ENCODE assay signal across 8 mouse cellular contexts in genomic region chr6:73221958-73222735, GRCm38 (mm10). TPM values are rescaled to one million over a fixed set of nuclear protein-coding genes. Genes with fewer than 3 reads are reported as not detected.
A peak's percentile ranks its signal among the peaks of the same experiment; 100 is the strongest.
DNase-seq lines count a peak whose midpoint lies in the region; ATAC-seq and TF ChIP-seq lines count a peak whose summit lies in the region.

No protein-coding gene starts in this region.

- DNase-seq in kidney, adult 2 months: peak; percentile 19
- no peak for DNase-seq in kidney, adult 8-10 months
- DNase-seq in MEL (ENCODE audit: low read depth, low spot score): peak; percentile 56
- peak; percentile 58 for DNase-seq in hindbrain, postnatal 0 days (ENCODE audit: low spot score)
- DNase-seq in liver, postnatal 0 days: no peak
- peak; percentile 50 for DNase-seq in splenic B cell, adult 2 months (ENCODE audit: low read depth, low spot score)
- DNase-seq in thymus, postnatal 10 days (ENCODE audit: low spot score in 2 of 2): no peak

- ATAC-seq in embryonic facial prominence, embryonic 15.5 days (ENCODE audit: insufficient number of reproducible peaks, low FRiP score, low TSS enrichment, low read depth): 0 out of 2 replicates have a peak, but pooled peaks have one; percentile 17
- ATAC-seq in hindbrain, postnatal 0 days: peak; percentile 81
- ATAC-seq in liver, postnatal 0 days: peak; percentile 60

- no peak for TF ChIP-seq EP300 in MEL (IDR thresholded peaks at IDR 0.05; ENCODE audit: low read depth in 1 of 2, low read length in 2 of 2)
- TF ChIP-seq EP300 in liver, postnatal 0 days (IDR thresholded peaks at IDR 0.05; ENCODE audit: low read depth): no peak

- H3K27ac ChIP-seq in kidney, adult 2 months (ENCODE audit: insufficient read depth, low read depth, low read length): peak overlapping the region; percentile 73
- H3K27ac ChIP-seq in MEL (ENCODE audit: control insufficient read depth, low read depth, low read length): no peak overlapping the region
- H3K27ac ChIP-seq in embryonic facial prominence, embryonic 15.5 days (replicated peaks): peak overlapping the region; percentile 48; the same call in 1 of the 2 replicates
- peak overlapping the region; percentile 79 for H3K27ac ChIP-seq in hindbrain, postnatal 0 days
- H3K27ac ChIP-seq in liver, postnatal 0 days (ENCODE audit: low read depth): peak overlapping the region; percentile 70

- no peak for TF ChIP-seq POLR2A in kidney, adult 2 months (IDR thresholded peaks at IDR 0.05; ENCODE audit: low read depth, low read length)
- no peak for TF ChIP-seq POLR2A in MEL (IDR thresholded peaks at IDR 0.05; ENCODE audit: control insufficient read depth in 1 of 2, insufficient read depth in 1 of 2, low read depth in 1 of 2, low read length in 2 of 2, poor library complexity in 1 of 2)

- TF ChIP-seq CTCF in kidney, adult 2 months (conservative IDR thresholded peaks at IDR 0.05; ENCODE audit: insufficient read depth, insufficient read length, low read depth, low read length): no peak
- no peak for TF ChIP-seq CTCF in MEL (IDR thresholded peaks at IDR 0.05 in 2 of 3, conservative IDR thresholded peaks at IDR 0.05 in 1 of 3; ENCODE audit: control insufficient read depth in 1 of 3, insufficient read depth in 1 of 3, low read depth in 2 of 3, low read length in 3 of 3, poor library complexity in 1 of 3, severe bottlenecking in 1 of 3)
- no peak for TF ChIP-seq CTCF in hindbrain, postnatal 0 days (IDR thresholded peaks at IDR 0.05; ENCODE audit: low read depth)
- no peak for TF ChIP-seq CTCF in liver, postnatal 0 days (IDR thresholded peaks at IDR 0.05; ENCODE audit: low read depth)

- H3K27me3 ChIP-seq in kidney, adult 2 months (replicated peaks; ENCODE audit: control insufficient read depth, insufficient read depth, low read length): no peaks in the 10 kb centered on the region
- no peaks in the 10 kb centered on the region for H3K27me3 ChIP-seq in MEL (ENCODE audit: control insufficient read depth in 1 of 2, insufficient read depth in 2 of 2, low read length in 2 of 2)
- H3K27me3 ChIP-seq in embryonic facial prominence, embryonic 15.5 days: no peaks in the 10 kb centered on the region
- no peaks in the 10 kb centered on the region for H3K27me3 ChIP-seq in hindbrain, postnatal 0 days (ENCODE audit: insufficient read depth, low read length)
- H3K27me3 ChIP-seq in liver, postnatal 0 days (ENCODE audit: insufficient read depth, low read length): no peaks in the 10 kb centered on the region
- no peaks in the 10 kb centered on the region; the same call in 1 of the 2 replicates for H3K27me3 ChIP-seq in splenic B cell, adult 2 months (ENCODE audit: control insufficient read depth, insufficient read depth, low read length, poor library complexity, severe bottlenecking)

- peak overlapping the region; percentile 31 for H3K4me3 ChIP-seq in kidney, adult 2 months (ENCODE audit: insufficient read depth, low read depth, low read length)
- H3K4me3 ChIP-seq in MEL (ENCODE audit: control insufficient read depth in 1 of 2, insufficient read depth in 1 of 2, low read depth in 2 of 2, low read length in 2 of 2): peak overlapping the region; percentile 47 to 62
- H3K4me3 ChIP-seq in embryonic facial prominence, embryonic 15.5 days (replicated peaks): peak overlapping the region; percentile 40
- peak overlapping the region; percentile 41 for H3K4me3 ChIP-seq in hindbrain, postnatal 0 days (ENCODE audit: low read length)
- peak overlapping the region; percentile 37 for H3K4me3 ChIP-seq in liver, postnatal 0 days (ENCODE audit: low read depth, low read length)

- H3K4me1 ChIP-seq in kidney, adult 2 months (ENCODE audit: control insufficient read depth, insufficient read depth, low read length): peaks cover 4% of the 10 kb centered on the region; the same call in 1 of the 2 replicates
- no peaks in the 10 kb centered on the region for H3K4me1 ChIP-seq in MEL (ENCODE audit: control insufficient read depth in 1 of 2, insufficient read depth in 2 of 2, low read length in 2 of 2)
- peaks cover 18% of the 10 kb centered on the region for H3K4me1 ChIP-seq in embryonic facial prominence, embryonic 15.5 days
- H3K4me1 ChIP-seq in hindbrain, postnatal 0 days (ENCODE audit: insufficient read depth, low read length): 0 out of 2 replicates have a peak, but pooled peaks cover 4% of the 10 kb centered on the region
- H3K4me1 ChIP-seq in liver, postnatal 0 days (ENCODE audit: insufficient read depth): no peaks in the 10 kb centered on the region

- H3K9ac ChIP-seq in MEL (ENCODE audit: control insufficient read depth, low read depth, low read length, poor library complexity, severe bottlenecking): peak overlapping the region; percentile 17; the same call in 1 of the 2 replicates
- H3K9ac ChIP-seq in embryonic facial prominence, embryonic 15.5 days: no peak overlapping the region; the same call in 1 of the 2 replicates
- H3K9ac ChIP-seq in hindbrain, postnatal 0 days (replicated peaks; ENCODE audit: low read length): peak overlapping the region; percentile 46
- peak overlapping the region; percentile 46 for H3K9ac ChIP-seq in liver, postnatal 0 days (replicated peaks)

- TF ChIP-seq RAD21 in MEL (IDR thresholded peaks at IDR 0.05; ENCODE audit: low read depth, low read length): no peak

- peak overlapping the region; percentile 67 for H3K4me2 ChIP-seq in embryonic facial prominence, embryonic 15.5 days (replicated peaks)
- H3K4me2 ChIP-seq in hindbrain, postnatal 0 days (ENCODE audit: low read depth, low read length): peak overlapping the region; percentile 69
- H3K4me2 ChIP-seq in liver, postnatal 0 days (ENCODE audit: low read depth, low read length): peak overlapping the region; percentile 72

- H3K9me3 ChIP-seq in MEL (replicated peaks; ENCODE audit: insufficient read depth, low read length): no peaks in the 10 kb centered on the region
- no peaks in the 10 kb centered on the region for H3K9me3 ChIP-seq in embryonic facial prominence, embryonic 15.5 days (replicated peaks)
- no peaks in the 10 kb centered on the region for H3K9me3 ChIP-seq in hindbrain, postnatal 0 days (ENCODE audit: low read length)
- no peaks in the 10 kb centered on the region for H3K9me3 ChIP-seq in liver, postnatal 0 days (ENCODE audit: low read length)

- 21% methylated on average over 23 of the region's 23 CpGs for WGBS in kidney, adult 2 months
- 32% methylated on average over 23 of the region's 23 CpGs for WGBS in embryonic facial prominence, embryonic 15.5 days
- WGBS in hindbrain, postnatal 0 days: 32% methylated on average over 23 of the region's 23 CpGs
- WGBS in liver, postnatal 0 days (ENCODE audit: insufficient replicate concordance): 37% methylated on average over 23 of the region's 23 CpGs

- no peaks in the 10 kb centered on the region for H3K36me3 ChIP-seq in kidney, adult 2 months (ENCODE audit: control insufficient read depth, insufficient read depth, low read length)
- no peaks in the 10 kb centered on the region for H3K36me3 ChIP-seq in MEL (ENCODE audit: control insufficient read depth in 1 of 2, insufficient read depth in 2 of 2, low read length in 2 of 2)
- H3K36me3 ChIP-seq in embryonic facial prominence, embryonic 15.5 days: no peaks in the 10 kb centered on the region
- H3K36me3 ChIP-seq in hindbrain, postnatal 0 days (ENCODE audit: insufficient read depth, low read length): no peaks in the 10 kb centered on the region
- no peaks in the 10 kb centered on the region for H3K36me3 ChIP-seq in liver, postnatal 0 days (replicated peaks; ENCODE audit: insufficient read depth, low read length)
- H3K36me3 ChIP-seq in splenic B cell, adult 2 months (ENCODE audit: control insufficient read depth, insufficient read depth, low read length, poor library complexity, severe bottlenecking): no peaks in the 10 kb centered on the region

- H3K79me2 ChIP-seq in MEL (ENCODE audit: control insufficient read depth, insufficient read depth, low read length, poor library complexity): no peaks in the 10 kb centered on the region

TF ChIP-seq in MEL, 35 proteins besides CTCF, POLR2A, EP300 and RAD21:
- TF ChIP-seq NELFE (IDR thresholded peaks at IDR 0.05; ENCODE audit: low read depth, low read length) (no peak), NRF1 (IDR thresholded peaks at IDR 0.05; ENCODE audit: insufficient read depth, low read depth, low read length, poor library complexity, severe bottlenecking) (no peak), KAT2A (conservative IDR thresholded peaks at IDR 0.05; ENCODE audit: low read depth, low read length) (no peak), MAZ (IDR thresholded peaks at IDR 0.05; ENCODE audit: low read depth, low read length) (no peak), ELF1 (IDR thresholded peaks at IDR 0.05; ENCODE audit: low read depth, low read length) (no peak)

RNA-seq across cellular contexts. Expression of gene Dnah6, which starts 0.7 kb away (rescaled TPM):
- 0.03 TPM in 2 replicates for polyA plus RNA-seq in kidney, adult 2 months (2012; rRNA removed)
- total RNA-seq in MEL (2012; rRNA removed): 0.03 TPM in 1 of 2 replicates, not detected in the other
- not detected for polyA plus RNA-seq in MEL (2012; ENCODE audit: insufficient read depth in 1 of 2, insufficient read length in 2 of 2, low read depth in 1 of 2, low replicate concordance in 2 of 2, missing spikeins in 1 of 2)
- 0.34 and 0.61 TPM in 2 replicates for polyA plus RNA-seq in embryonic facial prominence, embryonic 15.5 days (2015; fragmentation: Nextera tagmentation; extraction: Ambion mirVana)
- total RNA-seq in hindbrain, postnatal 0 days (2014; rRNA removed): 1.1 and 1.5 TPM in 2 replicates
- 0.34 and 0.37 TPM in 2 replicates for polyA plus RNA-seq in hindbrain, postnatal 0 days (2015; fragmentation: Nextera tagmentation; extraction: Ambion mirVana)
- polyA plus RNA-seq in liver, postnatal 0 days (2015; fragmentation: Nextera tagmentation; extraction: Ambion mirVana): 0.01 TPM in 2 replicates

RNA-seq across cellular contexts. Expression of gene Suclg1, which starts 26.0 kb away (rescaled TPM):
- 328 and 349 TPM in 2 replicates for polyA plus RNA-seq in kidney, adult 2 months (2012; rRNA removed)
- 153 and 158 TPM in 2 replicates for total RNA-seq in MEL (2012; rRNA removed)
- 100 to 1,000 TPM in 1 of 2 experiments, not detected in 1; 207 TPM for polyA plus RNA-seq in MEL (2012; ENCODE audit: insufficient read depth in 1 of 2, insufficient read length in 2 of 2, low read depth in 1 of 2, low replicate concordance in 2 of 2, missing spikeins in 1 of 2)
- polyA plus RNA-seq in embryonic facial prominence, embryonic 15.5 days (2015; fragmentation: Nextera tagmentation; extraction: Ambion mirVana): 143 and 151 TPM in 2 replicates
- total RNA-seq in hindbrain, postnatal 0 days (2014; rRNA removed): 35.0 and 46.8 TPM in 2 replicates
- 152 and 153 TPM in 2 replicates for polyA plus RNA-seq in hindbrain, postnatal 0 days (2015; fragmentation: Nextera tagmentation; extraction: Ambion mirVana)
- polyA plus RNA-seq in liver, postnatal 0 days (2015; fragmentation: Nextera tagmentation; extraction: Ambion mirVana): 235 and 239 TPM in 2 replicates

Comparison
In these comparisons a context has a peak if more than half of its experiments do, and no peak if none do; other contexts are left out.
1. DNase-seq: peak in kidney, adult 2 months (single experiment), MEL (single experiment), hindbrain, postnatal 0 days (single experiment) and splenic B cell, adult 2 months (single experiment); none in kidney, adult 8-10 months (0 of 2), liver, postnatal 0 days (single experiment) and thymus, postnatal 10 days (0 of 2).
2. ATAC-seq: peak in every context shown above with its lines; median percentile 81 in hindbrain, postnatal 0 days; 60 in liver, postnatal 0 days; 17 in embryonic facial prominence, embryonic 15.5 days.
3. Peak in every context shown above with its lines, with median percentiles within 50 percentile points of each other: H3K4me3 ChIP-seq and H3K4me2 ChIP-seq.